Mouse (Mus musculus) megakaryocyte, embryonic 14.5 days (primary cell): ENCODE results near the gene Fam92b.

Experiments used
- FLI1 ChIP-seq: IDR thresholded peaks from 2 replicates; pipeline ENCODE4 v1.6.1; 2012; ENCODE audit warnings: low read length, inconsistent platforms, mixed read lengths
- GATA1 ChIP-seq: IDR thresholded peaks from 3 replicates; pipeline ENCODE4 v1.6.1; 2012; ENCODE audit warnings: mixed read lengths, low read length, inconsistent platforms, borderline replicate concordance

DNA sequence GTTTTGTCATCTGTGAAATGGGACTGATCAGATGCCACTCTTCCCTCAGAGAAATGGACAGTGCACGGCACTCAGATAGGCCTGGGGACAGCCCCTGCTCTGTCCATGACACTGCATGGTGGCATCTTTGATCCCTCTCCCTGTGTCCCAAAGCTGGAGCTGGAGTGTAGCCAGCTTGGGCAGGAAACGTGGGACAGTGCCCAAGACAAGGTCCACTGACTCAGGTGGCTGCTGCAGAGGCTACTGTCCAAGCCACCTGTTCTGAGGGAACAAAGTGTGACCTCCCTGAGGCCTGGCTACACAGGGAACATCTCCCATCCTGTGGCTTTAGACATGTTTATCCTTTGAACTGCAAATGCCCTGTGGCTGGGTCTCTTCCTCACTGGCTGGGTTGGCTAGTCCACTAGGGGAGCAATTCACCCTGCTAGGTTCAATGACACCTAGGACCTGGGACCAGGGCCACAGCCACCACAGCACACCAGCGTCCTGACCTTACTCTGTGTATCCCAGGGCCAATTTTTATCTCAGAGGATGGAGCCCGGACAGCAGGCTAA is 4.7 kb upstream of the Fam92b start:
- TF ChIP-seq GATA1 = no peak
- TF ChIP-seq FLI1 = no peak
